In genomic region chr4:133022217-133022616, GRCm38 (mm10) we compare ENCODE assay signal across 10 mouse cellular contexts. TPM values are rescaled to one million over a fixed set of nuclear protein-coding genes. Genes with fewer than 3 reads are reported as not detected.
DNase-seq lines count a peak whose midpoint lies in the region; ATAC-seq lines count a peak whose summit lies in the region.
"Had no signal": no experiment of that assay in that cellular context is flagged by ENCODE, and none has a peak within 500 bp of the region (broad histone marks: within the 10 kb centered on the region; RNA-seq: fewer than 3 reads in every experiment).

No protein-coding gene starts in this region.

- 27% methylated on average over 14 of the region's 14 CpGs for WGBS in heart, embryonic 10.5 days
- 15% methylated on average over 14 of the region's 14 CpGs for WGBS in limb, embryonic 10.5 days
- 52% methylated on average over 14 of the region's 14 CpGs for WGBS in liver, embryonic 11.5 days

- H3K4me3 ChIP-seq in heart, embryonic 10.5 days: peak overlapping the region; percentile 39
- H3K4me3 ChIP-seq in limb, embryonic 10.5 days: peak overlapping the region; percentile 29
- no peak overlapping the region for H3K4me3 ChIP-seq in liver, embryonic 11.5 days (ENCODE audit: low read depth, low read length)

- H3K9me3 ChIP-seq in heart, embryonic 10.5 days: no peaks in the 10 kb centered on the region
- no peaks in the 10 kb centered on the region for H3K9me3 ChIP-seq in limb, embryonic 10.5 days (replicated peaks)
- no peaks in the 10 kb centered on the region for H3K9me3 ChIP-seq in liver, embryonic 11.5 days (ENCODE audit: control insufficient read depth, low read length)

- H3K9ac ChIP-seq in liver, embryonic 11.5 days (ENCODE audit: low read depth, low read length): no peak overlapping the region
- H3K9ac ChIP-seq: liver, postnatal 0 days had no signal

- H3K4me1 ChIP-seq in heart, embryonic 10.5 days: peaks cover 97% of the 10 kb centered on the region
- H3K4me1 ChIP-seq in limb, embryonic 10.5 days: peaks cover 94% of the 10 kb centered on the region
- peaks cover 86% of the 10 kb centered on the region for H3K4me1 ChIP-seq in liver, embryonic 11.5 days (replicated peaks; ENCODE audit: control insufficient read depth, insufficient read depth, low read length)

- H3K4me2 ChIP-seq in liver, embryonic 11.5 days: no peak overlapping the region

- H3K27me3 ChIP-seq in heart, embryonic 10.5 days (ENCODE audit: insufficient read depth, poor library complexity, severe bottlenecking): no peaks in the 10 kb centered on the region
- no peaks in the 10 kb centered on the region for H3K27me3 ChIP-seq in limb, embryonic 10.5 days (ENCODE audit: low read depth, poor library complexity, severe bottlenecking)
- no peaks in the 10 kb centered on the region for H3K27me3 ChIP-seq in liver, embryonic 11.5 days (replicated peaks; ENCODE audit: control insufficient read depth, insufficient read depth, low read length)

- H3K27ac ChIP-seq in heart, embryonic 10.5 days: peak overlapping the region; percentile 83
- H3K27ac ChIP-seq in limb, embryonic 10.5 days: peak overlapping the region; percentile 74
- H3K27ac ChIP-seq in liver, embryonic 11.5 days (ENCODE audit: low read depth, low read length): no peak overlapping the region

- no peak for ATAC-seq in liver, embryonic 11.5 days (replicated peaks; ENCODE audit: low FRiP score)
- ATAC-seq: CD4-positive, CD25-positive, alpha-beta regulatory T cell, adult 4 months; liver, postnatal 0 days had no signal

- H3K36me3 ChIP-seq in heart, embryonic 10.5 days: peaks cover 20% of the 10 kb centered on the region
- peaks cover 59% of the 10 kb centered on the region for H3K36me3 ChIP-seq in limb, embryonic 10.5 days
- H3K36me3 ChIP-seq in liver, embryonic 11.5 days (ENCODE audit: control insufficient read depth, insufficient read depth, low read length): no peaks in the 10 kb centered on the region

- no peak for DNase-seq in heart, embryonic 10.5 days (ENCODE audit: low spot score)
- DNase-seq in heart, postnatal 4 days: no peak
- DNase-seq in right cerebral cortex, postnatal 14 days: peak; percentile 18
- DNase-seq in right cerebral cortex, postnatal 36 days (ENCODE audit: low spot score in 2 of 2): no peak
- no peak for DNase-seq in limb, embryonic 10.5 days (ENCODE audit: low spot score)
- DNase-seq in retina, postnatal 1 day: peak; percentile 60
- no peak for DNase-seq in spleen, postnatal 36 days (ENCODE audit: low spot score in 2 of 2)
- DNase-seq in liver, embryonic 11.5 days (ENCODE audit: low spot score): no peak
- DNase-seq: liver, postnatal 0 days had no signal

RNA-seq across cellular contexts. Expression of gene Ahdc1, which starts 11.2 kb away (rescaled TPM):
- 8.4 and 12.2 TPM in 2 replicates for polyA plus RNA-seq in heart, embryonic 10.5 days (2016; fragmentation: Nextera tagmentation; extraction: Ambion mirVana)
- 10 to 100 TPM; 41.1 to 48.7 TPM for total RNA-seq in heart, postnatal 4 days (2021)
- 13.0 and 13.8 TPM in 2 replicates for polyA plus RNA-seq in limb, embryonic 10.5 days (2016; fragmentation: Nextera tagmentation; extraction: Ambion mirVana)
- polyA plus RNA-seq in liver, embryonic 11.5 days (2014; fragmentation: Nextera tagmentation; extraction: Ambion mirVana): 5.1 and 6.1 TPM in 2 replicates

RNA-seq across cellular contexts. Expression of gene Fgr, which starts 48.3 kb away (rescaled TPM):
- polyA plus RNA-seq in heart, embryonic 10.5 days (2016; fragmentation: Nextera tagmentation; extraction: Ambion mirVana): 0.36 and 0.43 TPM in 2 replicates
- under 1 TPM; 0.33 to 0.43 TPM for total RNA-seq in heart, postnatal 4 days (2021)
- 0.19 and 0.33 TPM in 2 replicates for polyA plus RNA-seq in limb, embryonic 10.5 days (2016; fragmentation: Nextera tagmentation; extraction: Ambion mirVana)
- 0.23 and 0.73 TPM in 2 replicates for polyA plus RNA-seq in liver, embryonic 11.5 days (2014; fragmentation: Nextera tagmentation; extraction: Ambion mirVana)

Comparison
In these comparisons a context has a peak if more than half of its experiments do, and no peak if none do; other contexts are left out.
1. DNase-seq: peak in right cerebral cortex, postnatal 14 days (single experiment) and retina, postnatal 1 day (single experiment); none in heart, embryonic 10.5 days (single experiment), heart, postnatal 4 days (single experiment), right cerebral cortex, postnatal 36 days (0 of 2), limb, embryonic 10.5 days (single experiment), spleen, postnatal 36 days (0 of 2) and liver, embryonic 11.5 days (single experiment).